Mouse (Mus musculus) hindbrain, embryonic 11.5 days (tissue): Measurements from ENCODE around the gene Cib1. TPM values are rescaled to one million over a fixed set of nuclear protein-coding genes. Genes with fewer than 3 reads are reported as not detected.

Source experiments
- ATAC-seq: fragments of 200-750 bp; cut with Nextera tagmentation; 2 replicates; pipeline ENCODE4 v1.8.0; 2017; ENCODE audit warnings: mild to moderate bottlenecking, moderate TSS enrichment, moderate library complexity; ENCODE audit not compliant: low FRiP score
- DNase-seq: peaks from one replicate; pipeline ENCODE4 v3.0.0-alpha.2; 2015; ENCODE audit warnings: low spot score
- H3K27ac ChIP-seq: fragments of 300-500 bp; sonication (generic); 2 replicates; pipeline ENCODE4 v1.5.1; 2014; ENCODE audit warnings: mild to moderate bottlenecking, low read depth, low read length
- H3K27me3 ChIP-seq: fragments of 300-500 bp; sonication (generic); 2 replicates; pipeline ENCODE4 v1.6.1; 2014; ENCODE audit warnings: mild to moderate bottlenecking, low read length, moderate library complexity, mixed read lengths; ENCODE audit not compliant: control insufficient read depth, insufficient read depth
- H3K36me3 ChIP-seq: fragments of 300-500 bp; sonication (generic); 2 replicates; pipeline ENCODE4 v1.6.1; 2014; ENCODE audit warnings: mild to moderate bottlenecking, low read length, moderate library complexity, mixed read lengths; ENCODE audit not compliant: control insufficient read depth, insufficient read depth
- H3K4me1 ChIP-seq: fragments of 300-500 bp; sonication (generic); replicated peaks from 2 replicates; pipeline ENCODE4 v1.6.1; 2014; ENCODE audit warnings: low read length, mixed read lengths; ENCODE audit not compliant: control insufficient read depth, insufficient read depth
- H3K4me2 ChIP-seq: fragments of 300-500 bp; sonication (generic); replicated peaks from 2 replicates; pipeline ENCODE4 v1.6.1; 2014; ENCODE audit warnings: mild to moderate bottlenecking, low read depth, low read length
- H3K4me3 ChIP-seq: fragments of 300-500 bp; sonication (generic); 2 replicates; pipeline ENCODE4 v1.5.1; 2014; ENCODE audit warnings: low read depth, low read length
- H3K9ac ChIP-seq: fragments of 300-500 bp; sonication (generic); 2 replicates; pipeline ENCODE4 v1.6.1; 2014; ENCODE audit warnings: low read depth, low read length
- H3K9me3 ChIP-seq: fragments of 300-500 bp; sonication (generic); 2 replicates; pipeline ENCODE4 v1.6.1; 2016; ENCODE audit warnings: low read length; ENCODE audit not compliant: control insufficient read depth
- WGBS: fragments of 180-500 bp; shearing (Covaris S2); extraction: QIAGEN DNeasy Blood & Tissue Kit; methylation state at CpG from one replicate; pipeline ENCODE4 v1.1.7; 2014; 5-methylcytosine and 5-hydroxymethylcytosine counted together
- polyA plus RNA-seq: library from polyadenylated mRNA; unstranded; fragments of >200 nt; fragmentation: Nextera tagmentation; extraction: Ambion mirVana; gene quantifications from 2 replicates; pipeline ENCODE4 v1.2.1, GENCODE M21; 2014

Cib1 gene
- polyA plus RNA-seq, 1 experiment from 2014 or later = 61.7 TPM

- peak overlapping the region; percentile 53; the same call in 1 of the 2 replicates for H3K4me2 ChIP-seq
- no peaks in the 10 kb centered on the region for H3K9me3 ChIP-seq
- H3K36me3 ChIP-seq = no peaks in the 10 kb centered on the region
- H3K4me1 ChIP-seq = no peaks in the 10 kb centered on the region
- H3K4me3 ChIP-seq = no peak overlapping the region
- no peak for ATAC-seq
- no peak for DNase-seq
- H3K27me3 ChIP-seq = no peaks in the 10 kb centered on the region
- H3K9ac ChIP-seq = no peak overlapping the region
- H3K27ac ChIP-seq = peak overlapping the region; percentile 79; the same call in 1 of the 2 replicates
- WGBS = 73% methylated on average over 7 of the region's 7 CpGs
These were observed 14.2 kb upstream of the Cib1 start for GRCm38 (mm10) chr7:80246859-80247258.

GRCm38 (mm10) chr7:80246148-80246721 lies 13.6 kb upstream of the Cib1 start, which contains the start of gene Ttll13:
TSS of gene Ttll13 (plus strand) at chr7:80246376.
- H3K4me3 ChIP-seq = peak within 1 kb of the TSS; percentile 41
- ATAC-seq = peak; percentile 98
- DNase-seq = peak; percentile 99
- H3K9ac ChIP-seq = peak within 1 kb of the TSS; percentile 63
- no peaks in the 10 kb centered on the region for H3K36me3 ChIP-seq
- no peaks in the 10 kb centered on the region for H3K9me3 ChIP-seq
- H3K27ac ChIP-seq = peak within 1 kb of the TSS; percentile 79
- under 1% methylated on average over 48 of the region's 48 CpGs for WGBS
- H3K4me1 ChIP-seq = no peaks in the 10 kb centered on the region
- H3K27me3 ChIP-seq = no peaks in the 10 kb centered on the region
- H3K4me2 ChIP-seq = peak within 1 kb of the TSS; percentile 53

- H3K36me3 ChIP-seq = no peaks in the 10 kb centered on the region
- H3K4me2 ChIP-seq = no peak overlapping the region
- H3K4me1 ChIP-seq = no peaks in the 10 kb centered on the region
- no peak overlapping the region for H3K4me3 ChIP-seq
- H3K9ac ChIP-seq = no peak overlapping the region
- 87% methylated on average over 4 of the region's 4 CpGs for WGBS
- no peaks in the 10 kb centered on the region for H3K9me3 ChIP-seq
- no peak overlapping the region for H3K27ac ChIP-seq
- ATAC-seq (no peak), DNase-seq (no peak)
- H3K27me3 ChIP-seq = no peaks in the 10 kb centered on the region
These were observed 12.2 kb upstream of the Cib1 start for GRCm38 (mm10) chr7:80244851-80245250.

- no peak overlapping the region for H3K4me2 ChIP-seq
- 91% methylated on average over 4 of the region's 4 CpGs for WGBS
These were observed 9.0 kb upstream of the Cib1 start for GRCm38 (mm10) chr7:80241661-80242060.

GRCm38 (mm10) chr7:80238542-80238941 lies 5.9 kb upstream of the Cib1 start:
- H3K4me2 ChIP-seq = no peak overlapping the region
- no peak overlapping the region for H3K9ac ChIP-seq
- no peak for DNase-seq
- no peaks in the 10 kb centered on the region for H3K27me3 ChIP-seq
- no peaks in the 10 kb centered on the region for H3K9me3 ChIP-seq
- WGBS = 92% methylated on average over 10 of the region's 10 CpGs
- H3K27ac ChIP-seq = no peak overlapping the region
- 0 out of 2 replicates have a peak, but pooled peaks cover 3% of the 10 kb centered on the region for H3K36me3 ChIP-seq
- no peak overlapping the region for H3K4me3 ChIP-seq
- no peak for ATAC-seq
- H3K4me1 ChIP-seq = no peaks in the 10 kb centered on the region

More at GRCm38 (mm10) chr7:80241661-80242060, 9.0 kb upstream of the Cib1 start:
- Histone ChIP-seq H3K27ac (no peak overlapping the region), H3K9me3 (no peaks in the 10 kb centered on the region), H3K9ac (no peak overlapping the region), H3K36me3 (0 out of 2 replicates have a peak, but pooled peaks cover 3% of the 10 kb centered on the region), H3K27me3 (no peaks in the 10 kb centered on the region), H3K4me3 (no peak overlapping the region), H3K4me1 (no peaks in the 10 kb centered on the region)
- no peak for ATAC-seq
- no peak for DNase-seq

GRCm38 (mm10) chr7:80233799-80234198 lies 1.2 kb upstream of the Cib1 start:
- 81% methylated on average over 9 of the region's 9 CpGs for WGBS
- no peak overlapping the region for H3K4me3 ChIP-seq
- 0 out of 2 replicates have a peak, but pooled peaks cover 1% of the 10 kb centered on the region for H3K36me3 ChIP-seq
- no peaks in the 10 kb centered on the region for H3K4me1 ChIP-seq
- H3K4me2 ChIP-seq = no peak overlapping the region
- H3K27ac ChIP-seq = no peak overlapping the region
- DNase-seq (no peak), ATAC-seq (no peak)
- no peak overlapping the region for H3K9ac ChIP-seq
- no peaks in the 10 kb centered on the region for H3K27me3 ChIP-seq
- no peaks in the 10 kb centered on the region for H3K9me3 ChIP-seq

- Histone ChIP-seq H3K4me2 (peak overlapping the region; percentile 55), H3K36me3 (no peaks in the 10 kb centered on the region; the same call in 1 of the 2 replicates), H3K27ac (no peak overlapping the region), H3K9me3 (no peaks in the 10 kb centered on the region), H3K4me3 (peak overlapping the region; percentile 52), H3K27me3 (no peaks in the 10 kb centered on the region), H3K9ac (peak overlapping the region; percentile 35; the same call in 1 of the 2 replicates), H3K4me1 (no peaks in the 10 kb centered on the region)
- ATAC-seq (no peak; the same call in 1 of the 2 replicates), DNase-seq (no peak)
- 2% methylated on average over 29 of the region's 29 CpGs for WGBS
These were observed 583 bp downstream of the Cib1 start for GRCm38 (mm10) chr7:80231971-80232488.

- no peak for ATAC-seq
- H3K9ac ChIP-seq = no peak overlapping the region
- DNase-seq = no peak
- no peaks in the 10 kb centered on the region for H3K4me1 ChIP-seq
- WGBS = 74% methylated on average over 6 of the region's 6 CpGs
- no peaks in the 10 kb centered on the region for H3K9me3 ChIP-seq
- no peak overlapping the region for H3K27ac ChIP-seq
- H3K4me2 ChIP-seq = no peak overlapping the region
- H3K4me3 ChIP-seq = no peak overlapping the region
- H3K27me3 ChIP-seq = no peaks in the 10 kb centered on the region
- no peaks in the 10 kb centered on the region; the same call in 1 of the 2 replicates for H3K36me3 ChIP-seq
These were observed 2.4 kb downstream of the Cib1 start for GRCm38 (mm10) chr7:80230196-80230595.

GRCm38 (mm10) chr7:80227065-80227464 lies 5.5 kb downstream of the Cib1 start:
- Histone ChIP-seq H3K4me1 (no peaks in the 10 kb centered on the region), H3K4me3 (no peak overlapping the region), H3K9me3 (no peaks in the 10 kb centered on the region), H3K9ac (no peak overlapping the region), H3K4me2 (no peak overlapping the region), H3K27me3 (no peaks in the 10 kb centered on the region), H3K36me3 (peaks cover 7% of the 10 kb centered on the region; the same call in 1 of the 2 replicates), H3K27ac (no peak overlapping the region)
- WGBS = 95% methylated on average over 4 of the region's 4 CpGs
- ATAC-seq (no peak), DNase-seq (no peak)
